Mouse (Mus musculus): ENCODE data around the gene Galnt14. TPM values are rescaled to one million over a fixed set of nuclear protein-coding genes. Genes with fewer than 3 reads are reported as not detected.

The Galnt14 gene
- polyA plus RNA-seq, 1 experiment = not detected

DNA sequence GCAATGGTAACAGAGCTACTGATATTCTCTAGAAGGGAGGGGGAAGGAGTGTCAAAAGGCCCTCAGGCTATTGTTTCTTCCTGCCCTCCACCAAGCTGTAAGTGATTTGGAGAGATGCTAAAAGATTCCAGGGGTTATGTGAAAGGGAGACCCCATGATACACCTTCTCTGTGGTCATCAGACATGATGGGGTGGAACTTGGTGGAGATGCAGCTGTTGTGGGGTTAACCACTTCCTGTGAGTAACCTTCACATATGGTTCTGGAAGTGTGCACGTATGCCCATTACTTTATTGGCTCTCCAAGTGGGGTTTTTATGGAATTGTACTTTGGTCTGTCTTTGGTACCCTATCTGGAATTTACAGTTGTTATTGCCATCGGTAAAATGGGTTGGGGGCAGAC, 253.7 kb downstream of the Galnt14 start:
- no peak overlapping the region for H3K4me3 ChIP-seq (ENCODE audit: insufficient read depth, poor library complexity, severe bottlenecking)
- no peak overlapping the region for H3ac ChIP-seq (ENCODE audit: control insufficient read depth, insufficient read length, low read depth)
- no peaks in the 10 kb centered on the region for H3K79me3 ChIP-seq (ENCODE audit: low read depth)
- TF ChIP-seq CTCF (IDR thresholded peaks at IDR 0.05; ENCODE audit: control insufficient read depth, insufficient read depth, insufficient read length) (no peak), MYOD1 (IDR thresholded peaks at IDR 0.05; ENCODE audit: control insufficient read depth, insufficient read length, low read depth) (peak; percentile 99)
- no peaks in the 10 kb centered on the region for H3K36me3 ChIP-seq (ENCODE audit: control insufficient read depth, insufficient read depth)
- H3K79me2 ChIP-seq (ENCODE audit: control insufficient read depth, insufficient read depth) = no peaks in the 10 kb centered on the region
- H3K27me3 ChIP-seq (ENCODE audit: control insufficient read depth, insufficient read depth, insufficient read length) = no peaks in the 10 kb centered on the region

GRCm38 (mm10) chr17:73453646-73454045, 256.6 kb downstream of the Galnt14 start:
- Histone ChIP-seq H3K36me3 (ENCODE audit: control insufficient read depth, insufficient read depth) (no peaks in the 10 kb centered on the region), H3K79me2 (ENCODE audit: control insufficient read depth, insufficient read depth) (no peaks in the 10 kb centered on the region), H3K79me3 (ENCODE audit: low read depth) (no peaks in the 10 kb centered on the region), H3K27me3 (ENCODE audit: control insufficient read depth, insufficient read depth, insufficient read length) (no peaks in the 10 kb centered on the region), H3K4me3 (ENCODE audit: insufficient read depth, poor library complexity, severe bottlenecking) (no peak overlapping the region), H3ac (ENCODE audit: control insufficient read depth, insufficient read length, low read depth) (no peak overlapping the region)
- TF ChIP-seq MAX (IDR thresholded peaks at IDR 0.05) (no peak), USF1 (IDR thresholded peaks at IDR 0.05; ENCODE audit: low read depth) (no peak), MYOG (IDR thresholded peaks at IDR 0.05; ENCODE audit: control insufficient read depth, extremely low read depth, insufficient read length) (no peak), FOSL1 (IDR thresholded peaks at IDR 0.05; ENCODE audit: insufficient read depth, low read length, poor library complexity, severe bottlenecking) (no peak), CEBPB (IDR thresholded peaks at IDR 0.05; ENCODE audit: low read depth) (no peak), CTCF (IDR thresholded peaks at IDR 0.05; ENCODE audit: control insufficient read depth, insufficient read depth, insufficient read length) (no peak), MYOD1 (IDR thresholded peaks at IDR 0.05; ENCODE audit: control insufficient read depth, insufficient read length, low read depth) (no peak)

- H3K79me3 ChIP-seq (ENCODE audit: low read depth) = no peaks in the 10 kb centered on the region
- H3K79me2 ChIP-seq (ENCODE audit: control insufficient read depth, insufficient read depth) = no peaks in the 10 kb centered on the region
- H3ac ChIP-seq (ENCODE audit: control insufficient read depth, insufficient read length, low read depth) = no peak overlapping the region
- no peak for TF ChIP-seq FOSL1 (IDR thresholded peaks at IDR 0.05; ENCODE audit: insufficient read depth, low read length, poor library complexity, severe bottlenecking)
- no peak for TF ChIP-seq MYOD1 (IDR thresholded peaks at IDR 0.05; ENCODE audit: control insufficient read depth, insufficient read length, low read depth)
- TF ChIP-seq MYOG (IDR thresholded peaks at IDR 0.05; ENCODE audit: control insufficient read depth, extremely low read depth, insufficient read length) = no peak
- no peak for TF ChIP-seq USF1 (IDR thresholded peaks at IDR 0.05; ENCODE audit: low read depth)
- no peak for TF ChIP-seq CEBPB (IDR thresholded peaks at IDR 0.05; ENCODE audit: low read depth)
- no peaks in the 10 kb centered on the region for H3K27me3 ChIP-seq (ENCODE audit: control insufficient read depth, insufficient read depth, insufficient read length)
- no peak overlapping the region for H3K4me3 ChIP-seq (ENCODE audit: insufficient read depth, poor library complexity, severe bottlenecking)
- H3K36me3 ChIP-seq (ENCODE audit: control insufficient read depth, insufficient read depth) = no peaks in the 10 kb centered on the region
Observed at GRCm38 (mm10) chr17:73452151-73452760, 258.0 kb downstream of the Galnt14 start.

- no peaks in the 10 kb centered on the region for H3K79me3 ChIP-seq (ENCODE audit: low read depth)
- no peaks in the 10 kb centered on the region for H3K27me3 ChIP-seq (ENCODE audit: control insufficient read depth, insufficient read depth, insufficient read length)
- no peak overlapping the region for H3K4me3 ChIP-seq (ENCODE audit: insufficient read depth, poor library complexity, severe bottlenecking)
- H3ac ChIP-seq (ENCODE audit: control insufficient read depth, insufficient read length, low read depth) = no peak overlapping the region
- TF ChIP-seq FOSL1 (IDR thresholded peaks at IDR 0.05; ENCODE audit: insufficient read depth, low read length, poor library complexity, severe bottlenecking) (no peak), MYOD1 (IDR thresholded peaks at IDR 0.05; ENCODE audit: control insufficient read depth, insufficient read length, low read depth) (no peak), CTCF (IDR thresholded peaks at IDR 0.05; ENCODE audit: control insufficient read depth, insufficient read depth, insufficient read length) (no peak), MAX (IDR thresholded peaks at IDR 0.05) (no peak), MYOG (IDR thresholded peaks at IDR 0.05; ENCODE audit: control insufficient read depth, extremely low read depth, insufficient read length) (no peak), USF1 (IDR thresholded peaks at IDR 0.05; ENCODE audit: low read depth) (no peak), CEBPB (IDR thresholded peaks at IDR 0.05; ENCODE audit: low read depth) (no peak)
- H3K79me2 ChIP-seq (ENCODE audit: control insufficient read depth, insufficient read depth) = no peaks in the 10 kb centered on the region
- no peaks in the 10 kb centered on the region for H3K36me3 ChIP-seq (ENCODE audit: control insufficient read depth, insufficient read depth)
Observed at GRCm38 (mm10) chr17:73449104-73449503, 261.1 kb downstream of the Galnt14 start.

Other genes starting within 250 kb of the Galnt14 start
- 5.6 TPM for gene Ehd3, start 93.7 kb upstream of the Galnt14 start, polyA plus RNA-seq (2012; fragmentation: generic; extraction: Trizol)
- gene Xdh, start 239.7 kb upstream of the Galnt14 start, polyA plus RNA-seq (2012; fragmentation: generic; extraction: Trizol) = 0.33 TPM